Mouse (Mus musculus) heart, embryonic 16.5 days (tissue): Measurements from ENCODE around the gene Slc39a1. TPM values are rescaled to one million over a fixed set of nuclear protein-coding genes. Genes with fewer than 3 reads are reported as not detected.

Source experiments
- ATAC-seq: fragments of 200-750 bp; cut with Nextera tagmentation; replicated peaks from 2 replicates; pipeline ENCODE4 v1.8.0; 2017; ENCODE audit warnings: moderate number of reproducible peaks; ENCODE audit not compliant: insufficient read depth, low FRiP score; ENCODE audit errors: extremely low read depth
- H3K27ac ChIP-seq: fragments of 300-500 bp; sonication (generic); 2 replicates; pipeline ENCODE4 v1.5.1; 2014; ENCODE audit warnings: mild to moderate bottlenecking, low read length, control low read depth, moderate library complexity
- H3K27me3 ChIP-seq: fragments of 300-500 bp; sonication (generic); 2 replicates; pipeline ENCODE4 v1.6.1; 2014; ENCODE audit warnings: low read length, mixed read lengths; ENCODE audit not compliant: control insufficient read depth, insufficient read depth
- H3K36me3 ChIP-seq: fragments of 300-500 bp; sonication (generic); 2 replicates; pipeline ENCODE4 v1.6.1; 2014; ENCODE audit not compliant: control insufficient read depth, insufficient read depth
- H3K4me1 ChIP-seq: fragments of 300-500 bp; sonication (generic); 2 replicates; pipeline ENCODE4 v1.6.1; 2014; ENCODE audit warnings: low read length, mixed read lengths; ENCODE audit not compliant: control insufficient read depth, insufficient read depth
- H3K4me2 ChIP-seq: fragments of 300-500 bp; sonication (generic); 2 replicates; pipeline ENCODE4 v1.6.1; 2014; ENCODE audit warnings: low read depth, mild to moderate bottlenecking, control low read depth, low read length
- H3K4me3 ChIP-seq: fragments of 300-500 bp; sonication (generic); 2 replicates; pipeline ENCODE4 v1.5.1; 2014; ENCODE audit warnings: mild to moderate bottlenecking, control low read depth, low read length
- H3K9ac ChIP-seq: fragments of 300-500 bp; sonication (generic); 2 replicates; pipeline ENCODE4 v1.6.1; 2014; ENCODE audit warnings: low read length, control low read depth
- H3K9me3 ChIP-seq: fragments of 300-500 bp; sonication (generic); replicated peaks from 2 replicates; pipeline ENCODE4 v1.6.1; 2016; ENCODE audit warnings: low read length; ENCODE audit not compliant: control insufficient read depth
- whole genome bisulfite sequencing: fragments of 180-500 bp; shearing (Covaris S2); extraction: QIAGEN DNeasy Blood & Tissue Kit; methylation state at CpG from one replicate; pipeline ENCODE4 v1.1.7; 2014; 5-methylcytosine and 5-hydroxymethylcytosine counted together
- polyA plus RNA-seq: library from polyadenylated mRNA; unstranded; fragments of >200 nt; fragmentation: Nextera tagmentation; extraction: Ambion mirVana; gene quantifications from 2 replicates; pipeline ENCODE4 v1.2.1, GENCODE M21; 2015

The Slc39a1 gene
- polyA plus RNA-seq, 1 experiment from 2014 or later, result 61.5 TPM

- peak; percentile 95 for ATAC-seq
- Histone ChIP-seq H3K4me2 (peak within 1 kb of the TSS; percentile 76), H3K36me3 (peaks cover 22% of the 10 kb centered on the region), H3K27ac (peak within 1 kb of the TSS; percentile 86), H3K9ac (peak within 1 kb of the TSS; percentile 87), H3K27me3 (no peaks in the 10 kb centered on the region), H3K4me1 (peaks cover 27% of the 10 kb centered on the region), H3K4me3 (peak within 1 kb of the TSS; percentile 79), H3K9me3 (no peaks in the 10 kb centered on the region)
- WGBS, result under 1% methylated on average over 42 of the region's 42 CpGs
Measured at GRCm38 (mm10) chr3:90213377-90213866, 34.5 kb upstream of the Slc39a1 start, which contains the start of the genes Rps27 and Rab13. TSS of gene Rps27 (minus strand) at chr3:90213651. TSS of gene Rab13 (plus strand) at chr3:90213695.

GRCm38 (mm10) chr3:90213956-90214684, 33.9 kb upstream of the Slc39a1 start:
- Histone ChIP-seq H3K27me3 (no peaks in the 10 kb centered on the region), H3K9me3 (no peaks in the 10 kb centered on the region)
- 14% methylated on average over 12 of the region's 12 CpGs for WGBS

DNA sequence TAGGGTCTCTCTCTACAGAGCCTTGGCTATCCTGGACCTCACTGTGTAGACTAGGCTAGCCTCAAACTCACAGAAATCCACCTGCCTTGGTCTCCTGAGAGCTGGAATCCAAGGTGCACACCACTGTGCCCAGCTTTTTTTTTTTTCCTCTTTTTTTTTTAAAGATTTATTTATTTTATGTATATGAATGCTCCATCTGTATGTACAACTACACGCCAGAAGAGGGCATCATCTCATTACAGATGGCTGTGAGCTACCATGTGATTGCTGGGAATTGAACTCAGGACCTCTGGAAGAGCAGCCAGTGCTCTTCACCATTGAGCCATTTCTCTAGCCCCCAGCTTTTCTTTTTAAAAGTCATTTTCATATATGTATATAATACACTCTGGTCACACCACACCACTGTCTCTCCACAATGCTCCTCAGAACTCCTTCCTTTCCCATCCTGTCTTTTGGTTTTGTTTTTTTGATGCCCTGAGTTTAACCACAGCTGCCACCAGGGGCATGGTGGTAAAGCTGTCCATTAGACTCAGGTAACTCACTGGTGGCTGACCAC, 32.1 kb upstream of the Slc39a1 start:
- ATAC-seq, result no peak
- Histone ChIP-seq H3K4me2 (no peak overlapping the region), H3K9me3 (no peaks in the 10 kb centered on the region), H3K4me1 (peaks cover 20% of the 10 kb centered on the region), H3K9ac (no peak overlapping the region), H3K4me3 (no peak overlapping the region), H3K27me3 (no peaks in the 10 kb centered on the region), H3K27ac (no peak overlapping the region), H3K36me3 (peaks cover 9% of the 10 kb centered on the region)
- WGBS, result 36% methylated on average over 1 of the region's 1 CpGs

More at GRCm38 (mm10) chr3:90213956-90214684, 33.9 kb upstream of the Slc39a1 start:
- peaks cover 20% of the 10 kb centered on the region for H3K36me3 ChIP-seq
- H3K4me2 ChIP-seq, result peak overlapping the region; percentile 71
- H3K4me3 ChIP-seq, result peak overlapping the region; percentile 79
- H3K4me1 ChIP-seq, result peaks cover 20% of the 10 kb centered on the region
- H3K9ac ChIP-seq, result peak overlapping the region; percentile 7; the same call in 1 of the 2 replicates
- ATAC-seq, result 0 out of 2 replicates have a peak, but pooled peaks have one; percentile 38
- peak overlapping the region; percentile 28 for H3K27ac ChIP-seq

DNA sequence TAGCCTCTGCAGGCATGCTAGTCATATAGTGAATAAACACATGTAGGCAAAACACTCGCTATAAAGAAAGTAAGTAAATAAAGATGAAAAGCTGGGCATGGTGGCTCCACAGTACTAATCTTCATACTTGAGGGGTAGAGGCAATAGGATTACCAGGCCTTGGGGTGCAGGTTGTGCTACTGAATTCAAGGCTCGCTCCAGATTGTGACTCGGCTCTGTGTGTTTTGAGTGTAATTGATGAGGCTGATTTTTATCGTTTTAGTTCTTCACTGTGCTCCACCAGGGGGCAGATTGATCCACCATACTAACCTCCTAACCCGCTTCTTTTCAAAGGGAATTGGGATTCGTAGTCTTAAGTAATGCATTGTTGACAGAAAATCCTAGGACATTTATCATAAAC, 27.9 kb upstream of the Slc39a1 start:
- Histone ChIP-seq H3K9me3 (no peaks in the 10 kb centered on the region), H3K4me2 (peak overlapping the region; percentile 78), H3K36me3 (peaks cover 8% of the 10 kb centered on the region; the same call in 1 of the 2 replicates), H3K27me3 (no peaks in the 10 kb centered on the region), H3K27ac (peak overlapping the region; percentile 85), H3K4me3 (peak overlapping the region; percentile 64), H3K9ac (peak overlapping the region; percentile 80), H3K4me1 (peaks cover 5% of the 10 kb centered on the region; the same call in 1 of the 2 replicates)
- peak; percentile 37; the same call in 1 of the 2 replicates for ATAC-seq
- 14% methylated on average over 6 of the region's 6 CpGs for WGBS

DNA sequence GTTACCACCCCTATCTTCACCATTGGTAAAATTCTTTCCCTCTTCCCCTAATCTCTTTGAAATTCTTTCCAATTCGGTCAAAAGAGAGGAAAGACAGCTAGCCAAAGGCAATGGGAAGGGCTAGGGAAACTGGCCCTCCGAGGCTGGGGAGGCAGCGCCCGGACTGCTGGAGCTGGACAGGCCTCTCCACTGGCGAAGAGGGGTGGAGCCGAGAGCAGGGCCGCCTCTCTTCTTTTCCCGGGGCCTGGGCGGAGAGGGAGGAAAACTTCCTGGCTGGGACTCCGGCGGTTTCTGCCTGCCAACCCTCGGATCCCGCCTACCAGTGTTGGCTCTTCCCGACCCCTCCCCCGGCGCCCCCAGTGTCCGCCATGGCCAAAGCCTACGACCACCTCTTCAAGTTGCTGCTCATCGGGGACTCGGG, 27.4 kb upstream of the Slc39a1 start:
- Histone ChIP-seq H3K4me3 (peak overlapping the region; percentile 64), H3K36me3 (peaks cover 10% of the 10 kb centered on the region), H3K4me1 (peaks cover 5% of the 10 kb centered on the region; the same call in 1 of the 2 replicates), H3K4me2 (peak overlapping the region; percentile 78), H3K9ac (peak overlapping the region; percentile 80), H3K9me3 (no peaks in the 10 kb centered on the region), H3K27me3 (no peaks in the 10 kb centered on the region), H3K27ac (peak overlapping the region; percentile 85)
- WGBS, result 0% methylated on average over 15 of the region's 20 CpGs
- peak; percentile 86 for ATAC-seq

GRCm38 (mm10) chr3:90221123-90221522, 26.8 kb upstream of the Slc39a1 start:
- Histone ChIP-seq H3K9me3 (no peaks in the 10 kb centered on the region), H3K9ac (peak overlapping the region; percentile 80), H3K36me3 (peaks cover 14% of the 10 kb centered on the region), H3K4me1 (peaks cover 5% of the 10 kb centered on the region; the same call in 1 of the 2 replicates), H3K4me3 (peak overlapping the region; percentile 64), H3K4me2 (peak overlapping the region; percentile 78), H3K27me3 (no peaks in the 10 kb centered on the region), H3K27ac (no peak overlapping the region; the same call in 1 of the 2 replicates)
- ATAC-seq, result no peak
- 15% methylated on average over 5 of the region's 5 CpGs for WGBS

DNA sequence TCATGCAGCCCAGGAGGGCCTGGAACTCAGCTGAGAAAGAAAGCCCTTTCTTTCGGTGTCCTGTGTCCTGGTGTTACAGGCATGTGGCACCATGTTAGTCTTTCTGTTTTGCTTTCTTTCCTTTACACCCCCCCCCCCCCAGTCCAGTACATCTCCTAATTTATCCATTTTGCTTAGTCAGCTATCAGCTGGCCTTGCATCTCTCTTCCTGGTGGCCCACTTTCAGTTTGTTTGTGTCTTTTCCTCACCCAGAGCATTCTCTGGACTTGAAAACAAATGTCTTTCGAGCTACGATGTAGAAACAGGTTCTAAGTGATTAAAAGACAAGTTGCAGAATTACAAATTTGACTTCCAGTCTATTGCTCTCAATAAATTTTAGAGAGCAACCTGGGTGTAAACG, 25.5 kb upstream of the Slc39a1 start:
- WGBS, result 84% methylated on average over 4 of the region's 4 CpGs
- no peak overlapping the region for H3K4me3 ChIP-seq
- H3K36me3 ChIP-seq, result peaks cover 14% of the 10 kb centered on the region
- no peak overlapping the region for H3K9ac ChIP-seq
- no peak overlapping the region for H3K4me2 ChIP-seq
- peaks cover 5% of the 10 kb centered on the region; the same call in 1 of the 2 replicates for H3K4me1 ChIP-seq
- no peak overlapping the region for H3K27ac ChIP-seq
- H3K9me3 ChIP-seq, result no peaks in the 10 kb centered on the region
- no peak for ATAC-seq
- no peaks in the 10 kb centered on the region for H3K27me3 ChIP-seq

- Histone ChIP-seq H3K4me2 (no peak overlapping the region), H3K27ac (no peak overlapping the region), H3K4me3 (no peak overlapping the region), H3K9me3 (no peaks in the 10 kb centered on the region), H3K27me3 (no peaks in the 10 kb centered on the region), H3K9ac (no peak overlapping the region), H3K4me1 (peaks cover 5% of the 10 kb centered on the region; the same call in 1 of the 2 replicates), H3K36me3 (peaks cover 14% of the 10 kb centered on the region)
- no peak for ATAC-seq
- WGBS, result 51% methylated on average over 3 of the region's 3 CpGs
Measured at GRCm38 (mm10) chr3:90222941-90223340, 25.0 kb upstream of the Slc39a1 start.

GRCm38 (mm10) chr3:90224331-90224730, 23.6 kb upstream of the Slc39a1 start:
- Histone ChIP-seq H3K27ac (no peak overlapping the region), H3K9me3 (no peaks in the 10 kb centered on the region), H3K36me3 (peaks cover 14% of the 10 kb centered on the region), H3K9ac (no peak overlapping the region), H3K4me3 (no peak overlapping the region), H3K27me3 (no peaks in the 10 kb centered on the region), H3K4me1 (peaks cover 5% of the 10 kb centered on the region; the same call in 1 of the 2 replicates), H3K4me2 (no peak overlapping the region)
- WGBS, result 82% methylated on average over 10 of the region's 10 CpGs
- no peak for ATAC-seq
